Mouse (Mus musculus) bone marrow macrophage, adult 2 months (primary cell): ENCODE data around the gene Ntrk2.

ENCODE experiments used
- CTCF ChIP-seq: IDR thresholded peaks from 2 replicates; pipeline ENCODE4 v1.5.1; 2012; ENCODE audit warnings: low read depth, mild to moderate bottlenecking, low read length, moderate library complexity
- POLR2A ChIP-seq: IDR thresholded peaks from 2 replicates; pipeline ENCODE4 v1.6.1; 2012; ENCODE audit warnings: mild to moderate bottlenecking, low read depth, low read length, borderline replicate concordance

GRCm38 (mm10) chr13:58955237-58955777 lies 148.9 kb downstream of the Ntrk2 start:
- TF ChIP-seq CTCF (no peak), POLR2A (no peak)
